Mouse (Mus musculus): ENCODE measurements around the gene Zkscan7. TPM values are rescaled to one million over a fixed set of nuclear protein-coding genes. Genes with fewer than 3 reads are reported as not detected.
A peak's percentile ranks its signal among the peaks of the same experiment; 100 is the strongest.

Zkscan7 gene
- total RNA-seq, 2 experiments from 2014 or later = 6.3 to 6.6 TPM

GRCm38 (mm10) chr9:122886372-122887179 is 1.1 kb downstream of the Zkscan7 start:
- DNase-seq = peak; percentile 38 to 56
- intact Hi-C loops (cut with DNase I) = no loop called here

DNA sequence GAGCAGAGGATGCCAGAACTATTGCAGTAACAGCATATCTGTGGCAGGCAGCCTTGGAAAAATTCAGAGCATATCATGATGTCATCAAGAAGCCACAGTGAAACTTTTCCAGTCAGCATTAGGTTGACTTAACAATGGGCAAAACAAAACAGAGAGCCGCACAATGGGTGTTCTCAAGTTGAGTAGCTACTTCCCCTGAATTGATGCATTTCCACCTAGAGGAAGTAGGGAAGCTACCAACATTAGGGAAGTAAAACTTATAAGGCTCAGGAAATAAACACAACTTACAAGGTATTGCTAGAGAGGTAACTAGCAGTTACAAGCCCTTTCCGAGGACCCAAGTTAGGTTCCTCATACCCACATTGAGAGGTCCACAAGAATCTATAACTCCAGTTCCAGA is 15.6 kb downstream of the Zkscan7 start:
- intact Hi-C loops (cut with DNase I) = no loop called here
- DNase-seq = no peak

- intact Hi-C loops (cut with DNase I) = no loop called here
- peak; percentile 35 to 38 for DNase-seq
Observed at GRCm38 (mm10) chr9:122902717-122903535, 17.4 kb downstream of the Zkscan7 start.

DNA sequence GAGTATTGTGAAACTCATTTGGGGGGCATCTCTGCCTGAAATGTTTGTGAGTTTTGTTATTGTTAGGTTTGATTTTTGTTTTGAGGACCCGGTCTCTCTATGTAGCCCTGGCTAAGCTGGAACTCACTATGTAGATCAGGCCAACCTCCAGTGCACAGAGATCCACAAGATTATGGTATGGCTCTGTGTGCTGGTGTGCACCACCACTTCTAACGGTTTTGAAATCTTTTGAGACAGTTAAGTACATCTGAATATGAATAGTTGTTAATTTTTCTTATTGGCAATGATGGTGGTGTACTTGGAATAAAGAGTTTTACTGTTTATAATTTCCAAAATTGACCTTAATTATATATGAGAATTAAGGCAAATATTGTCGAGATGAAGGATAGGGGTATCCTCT is 37.0 kb downstream of the Zkscan7 start:
- intact Hi-C loops (cut with DNase I) = no loop called here
- DNase-seq = no peak

GRCm38 (mm10) chr9:122922936-122923381 is 37.5 kb downstream of the Zkscan7 start, which contains the start of gene Zfp105:
TSS of gene Zfp105 (plus strand) at chr9:122923072.
- intact Hi-C loops (cut with DNase I) = loop anchor here (1.0 kb wide), 1 partner anchor 58 kb away; no protein-coding TSS in a partner anchor
- peak; percentile 61 to 73 for DNase-seq

GRCm38 (mm10) chr9:122928915-122929314 is 43.4 kb downstream of the Zkscan7 start:
- DNase-seq = no peak
- intact Hi-C loops (cut with DNase I) = no loop called here

Other genes starting within 250 kb of the Zkscan7 start
- not detected for gene Topaz1, start 138.3 kb upstream of the Zkscan7 start, total RNA-seq (2021)
- 10 to 100 TPM; 50.0 to 58.1 TPM for gene Tcaim, start 80.1 kb upstream of the Zkscan7 start, total RNA-seq (2021)
- not detected for gene Gm35549, start 41.6 kb upstream of the Zkscan7 start, total RNA-seq (2021)
- gene Zfp445, start 19.7 kb upstream of the Zkscan7 start, total RNA-seq (2021) = 10 to 100 TPM; 81.3 to 84.5 TPM
- 1 to 10 TPM; 1.9 to 2.0 TPM for gene Zfp105, start 37.4 kb downstream of the Zkscan7 start, total RNA-seq (2021)
- gene 1110059G10Rik, start 65.3 kb downstream of the Zkscan7 start, total RNA-seq (2021) = 10 to 100 TPM; 15.4 to 19.0 TPM
- under 1 TPM; 0.78 to 0.87 TPM for gene Kif15, start 65.4 kb downstream of the Zkscan7 start, total RNA-seq (2021)
- 10 to 100 TPM; 12.7 to 13.3 TPM for gene Tmem42, start 135.6 kb downstream of the Zkscan7 start, total RNA-seq (2021)
- not detected for gene Tgm4, start 149.0 kb downstream of the Zkscan7 start, total RNA-seq (2021)
- 10 to 100 TPM; 40.7 to 43.0 TPM for gene Zdhhc3, start 227.5 kb downstream of the Zkscan7 start, total RNA-seq (2021)
- 10 to 100 TPM; 28.6 to 30.0 TPM for gene Exosc7, start 227.5 kb downstream of the Zkscan7 start, total RNA-seq (2021)